8 mouse cellular contexts compared by ENCODE assay signal in genomic region chr10:77627497-77627896, GRCm38 (mm10). TPM values are rescaled to one million over a fixed set of nuclear protein-coding genes. Genes with fewer than 3 reads are reported as not detected.
DNase-seq lines count a peak whose midpoint lies in the region; ATAC-seq and TF ChIP-seq lines count a peak whose summit lies in the region.

No protein-coding gene starts in this region.

- DNase-seq in G1E (ENCODE audit: low spot score), result peak; percentile 67
- DNase-seq in cerebellum, adult 11-12 months, result peak; percentile 72
- peak; percentile 88 for DNase-seq in forebrain, postnatal 0 days
- peak; percentile 88 for DNase-seq in hindbrain, embryonic 11.5 days (ENCODE audit: low spot score)
- DNase-seq in layer of hippocampus, adult 9-10 months (ENCODE audit: low spot score), result peak; percentile 73
- peak; percentile 88 for DNase-seq in lung, postnatal 10 days
- peak; percentile 60 for DNase-seq in ovary, postnatal 10 days (ENCODE audit: low spot score)
- peak; percentile 84 for DNase-seq in thymus, postnatal 14 days

- WGBS in forebrain, postnatal 0 days, result 37% methylated on average over 2 of the region's 2 CpGs
- 28% methylated on average over 2 of the region's 2 CpGs for WGBS in hindbrain, embryonic 11.5 days

- no peaks in the 10 kb centered on the region for H3K9me3 ChIP-seq in G1E (replicated peaks)
- no peaks in the 10 kb centered on the region for H3K9me3 ChIP-seq in forebrain, postnatal 0 days (ENCODE audit: low read length)
- H3K9me3 ChIP-seq in hindbrain, embryonic 11.5 days (ENCODE audit: control insufficient read depth, low read length), result no peaks in the 10 kb centered on the region

- H3K36me3 ChIP-seq in G1E (replicated peaks), result peaks cover 83% of the 10 kb centered on the region
- H3K36me3 ChIP-seq in forebrain, postnatal 0 days (ENCODE audit: insufficient read depth), result peaks cover 13% of the 10 kb centered on the region; the same call in 1 of the 2 replicates
- H3K36me3 ChIP-seq in hindbrain, embryonic 11.5 days (ENCODE audit: control insufficient read depth, insufficient read depth, low read length), result no peaks in the 10 kb centered on the region

- peak; percentile 55; the same call in 1 of the 2 replicates for ATAC-seq in G1E (ENCODE audit: extremely low read depth, insufficient number of reproducible peaks, low FRiP score, poor library complexity, severe bottlenecking)
- peak; percentile 85 for ATAC-seq in forebrain, postnatal 0 days
- ATAC-seq in hindbrain, embryonic 11.5 days (ENCODE audit: low FRiP score), result peak; percentile 68

- TF ChIP-seq CTCF in G1E (IDR thresholded peaks at IDR 0.05; ENCODE audit: low read depth, low read length), result peak; percentile 98
- TF ChIP-seq CTCF in forebrain, postnatal 0 days (IDR thresholded peaks at IDR 0.05; ENCODE audit: low read depth), result peak; percentile 97

- H3K4me2 ChIP-seq in forebrain, postnatal 0 days (ENCODE audit: low read depth), result no peak overlapping the region
- no peak overlapping the region for H3K4me2 ChIP-seq in hindbrain, embryonic 11.5 days (replicated peaks; ENCODE audit: low read depth, low read length)

- peaks cover 60% of the 10 kb centered on the region for H3K4me1 ChIP-seq in G1E (ENCODE audit: insufficient read depth, low read depth, low read length)
- peaks cover 7% of the 10 kb centered on the region for H3K4me1 ChIP-seq in forebrain, postnatal 0 days (ENCODE audit: insufficient read depth)
- H3K4me1 ChIP-seq in hindbrain, embryonic 11.5 days (replicated peaks; ENCODE audit: control insufficient read depth, insufficient read depth, low read length), result 0 out of 2 replicates have a peak, but pooled peaks cover 2% of the 10 kb centered on the region

- no peak overlapping the region for H3K9ac ChIP-seq in forebrain, postnatal 0 days
- H3K9ac ChIP-seq in hindbrain, embryonic 11.5 days (ENCODE audit: low read depth, low read length), result no peak overlapping the region

- no peaks in the 10 kb centered on the region for H3K27me3 ChIP-seq in G1E (ENCODE audit: insufficient read depth, low read length)
- H3K27me3 ChIP-seq in forebrain, postnatal 0 days (ENCODE audit: insufficient read depth, low read length), result no peaks in the 10 kb centered on the region
- H3K27me3 ChIP-seq in hindbrain, embryonic 11.5 days (ENCODE audit: control insufficient read depth, insufficient read depth, low read length), result no peaks in the 10 kb centered on the region

- H3K27ac ChIP-seq in forebrain, postnatal 0 days (ENCODE audit: low read depth, low read length), result no peak overlapping the region
- no peak overlapping the region for H3K27ac ChIP-seq in hindbrain, embryonic 11.5 days (ENCODE audit: low read depth, low read length)

- no peak overlapping the region for H3K4me3 ChIP-seq in G1E (ENCODE audit: low read depth, low read length)
- no peak overlapping the region for H3K4me3 ChIP-seq in forebrain, postnatal 0 days (ENCODE audit: low read depth, low read length)
- no peak overlapping the region for H3K4me3 ChIP-seq in hindbrain, embryonic 11.5 days (ENCODE audit: low read depth, low read length)

RNA-seq across cellular contexts. Expression of gene Ube2g2, which starts 5.4 kb away (rescaled TPM):
- total RNA-seq in G1E (2014; fragmentation: Nextera tagmentation) (18.4 and 24.5 TPM in 2 replicates), G1E (2017) (20.7 and 23.4 TPM in 2 replicates)
- polyA plus RNA-seq in G1E (2012), result 26.0 and 35.0 TPM in 2 replicates
- total RNA-seq in forebrain, postnatal 0 days (2014; rRNA removed), result 41.7 and 45.3 TPM in 2 replicates
- 74.9 and 80.3 TPM in 2 replicates for polyA plus RNA-seq in forebrain, postnatal 0 days (2015; fragmentation: Nextera tagmentation; extraction: Ambion mirVana)
- polyA plus RNA-seq in hindbrain, embryonic 11.5 days (2014; fragmentation: Nextera tagmentation; extraction: Ambion mirVana), result 40.5 and 50.0 TPM in 2 replicates

RNA-seq across cellular contexts. Expression of gene Gm49325, which starts 21.5 kb away (rescaled TPM):
- total RNA-seq in G1E (2014; fragmentation: Nextera tagmentation), result not detected in 2 replicates
- not detected in 2 replicates for total RNA-seq in G1E (2017)
- not detected in 2 replicates for polyA plus RNA-seq in G1E (2012)
- not detected in 2 replicates for total RNA-seq in forebrain, postnatal 0 days (2014; rRNA removed)
- 27.7 and 33.6 TPM in 2 replicates for polyA plus RNA-seq in forebrain, postnatal 0 days (2015; fragmentation: Nextera tagmentation; extraction: Ambion mirVana)
- 2.2 TPM in 1 of 2 replicates, not detected in the other for polyA plus RNA-seq in hindbrain, embryonic 11.5 days (2014; fragmentation: Nextera tagmentation; extraction: Ambion mirVana)

RNA-seq across cellular contexts. Expression of gene Sumo3, which starts 21.6 kb away (rescaled TPM):
- total RNA-seq in G1E (2014; fragmentation: Nextera tagmentation), result 32.6 and 35.3 TPM in 2 replicates
- total RNA-seq in G1E (2017), result 96.3 and 115 TPM in 2 replicates
- 130 and 160 TPM in 2 replicates for polyA plus RNA-seq in G1E (2012)
- 270 and 305 TPM in 2 replicates for total RNA-seq in forebrain, postnatal 0 days (2014; rRNA removed)
- polyA plus RNA-seq in forebrain, postnatal 0 days (2015; fragmentation: Nextera tagmentation; extraction: Ambion mirVana), result 381 and 398 TPM in 2 replicates
- 287 and 321 TPM in 2 replicates for polyA plus RNA-seq in hindbrain, embryonic 11.5 days (2014; fragmentation: Nextera tagmentation; extraction: Ambion mirVana)

RNA-seq across cellular contexts. Expression of gene Pttg1ip, which starts 46.0 kb away (rescaled TPM):
- total RNA-seq in G1E (2014; fragmentation: Nextera tagmentation), result 133 and 140 TPM in 2 replicates
- total RNA-seq in G1E (2017), result 111 and 115 TPM in 2 replicates
- polyA plus RNA-seq in G1E (2012), result 106 and 128 TPM in 2 replicates
- total RNA-seq in forebrain, postnatal 0 days (2014; rRNA removed), result 69.6 and 98.3 TPM in 2 replicates
- polyA plus RNA-seq in forebrain, postnatal 0 days (2015; fragmentation: Nextera tagmentation; extraction: Ambion mirVana), result 67.1 and 74.2 TPM in 2 replicates
- 73.1 and 79.3 TPM in 2 replicates for polyA plus RNA-seq in hindbrain, embryonic 11.5 days (2014; fragmentation: Nextera tagmentation; extraction: Ambion mirVana)

RNA-seq across cellular contexts. Expression of gene Tspear, which starts 58.9 kb away (rescaled TPM):
- total RNA-seq in G1E (2014; fragmentation: Nextera tagmentation) (not detected in 2 replicates), G1E (2017) (not detected in 2 replicates)
- polyA plus RNA-seq in G1E (2012), result not detected in 2 replicates
- total RNA-seq in forebrain, postnatal 0 days (2014; rRNA removed), result 0.14 TPM in 1 of 2 replicates, not detected in the other
- 0.42 and 0.99 TPM in 2 replicates for polyA plus RNA-seq in forebrain, postnatal 0 days (2015; fragmentation: Nextera tagmentation; extraction: Ambion mirVana)
- 0.56 and 0.64 TPM in 2 replicates for polyA plus RNA-seq in hindbrain, embryonic 11.5 days (2014; fragmentation: Nextera tagmentation; extraction: Ambion mirVana)
